Mouse (Mus musculus) kidney, adult 8-10 months (tissue): Measurements from ENCODE around the gene Psmb5.
A peak's percentile ranks its signal among the peaks of the same experiment; 100 is the strongest.

Experiments
- DNase-seq, 2 experiments: peaks; one replicate each; pipeline ENCODE4 v3.0.0; 2022

The Psmb5 gene

DNA sequence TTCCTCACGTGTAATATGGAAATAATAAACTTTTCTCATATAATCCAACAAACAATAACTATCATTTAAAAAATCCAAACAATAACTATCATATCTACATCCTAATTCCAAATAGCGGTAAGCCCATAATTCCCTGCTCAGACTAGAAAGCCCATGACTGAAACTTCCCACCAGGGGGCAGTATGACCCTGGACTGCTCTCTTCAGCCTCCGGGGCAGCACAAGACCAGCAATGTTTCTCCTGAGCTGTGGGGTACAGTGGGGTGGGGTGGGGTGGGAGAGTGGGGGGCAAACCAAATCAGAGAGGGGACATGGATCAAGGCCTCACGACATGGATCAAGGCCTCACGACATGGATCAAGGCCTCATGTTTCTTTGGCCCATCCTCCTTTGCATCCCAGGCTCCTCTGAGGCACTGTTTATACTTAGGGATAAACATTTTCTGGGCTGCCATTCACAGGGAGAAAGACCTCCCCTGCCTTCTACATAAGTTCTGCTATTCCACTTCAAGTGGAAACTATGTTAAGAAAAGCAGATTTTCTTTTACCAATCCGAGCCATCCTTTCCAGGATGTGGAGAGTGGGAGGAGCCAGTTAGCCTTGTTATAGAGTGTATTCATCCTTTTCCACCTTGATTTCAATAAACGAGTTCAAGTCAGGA is 34.0 kb downstream of the Psmb5 start:
- peak in 1 of 2 experiments; percentile 70 for DNase-seq

DNA sequence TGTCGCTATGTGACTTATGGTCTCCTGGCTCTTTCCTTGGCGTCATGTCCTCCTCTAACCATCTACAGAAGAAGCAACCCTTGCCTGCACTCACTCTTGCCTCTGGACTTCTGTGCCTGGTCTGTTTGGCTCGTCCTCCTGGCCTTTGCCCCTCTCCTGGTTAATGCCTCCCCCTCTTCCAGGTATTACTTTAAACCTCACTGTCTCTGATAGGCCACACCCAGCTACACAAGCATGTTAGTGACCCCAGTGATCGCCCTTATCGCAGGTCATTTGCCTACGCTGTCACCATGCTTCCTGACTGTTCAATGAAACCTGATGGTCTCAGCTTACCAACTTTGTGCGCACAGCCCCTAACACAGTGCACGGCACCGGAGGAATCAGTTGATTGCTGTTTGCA is 35.3 kb downstream of the Psmb5 start:
- DNase-seq: peak in 1 of 2 experiments; percentile 30

DNA sequence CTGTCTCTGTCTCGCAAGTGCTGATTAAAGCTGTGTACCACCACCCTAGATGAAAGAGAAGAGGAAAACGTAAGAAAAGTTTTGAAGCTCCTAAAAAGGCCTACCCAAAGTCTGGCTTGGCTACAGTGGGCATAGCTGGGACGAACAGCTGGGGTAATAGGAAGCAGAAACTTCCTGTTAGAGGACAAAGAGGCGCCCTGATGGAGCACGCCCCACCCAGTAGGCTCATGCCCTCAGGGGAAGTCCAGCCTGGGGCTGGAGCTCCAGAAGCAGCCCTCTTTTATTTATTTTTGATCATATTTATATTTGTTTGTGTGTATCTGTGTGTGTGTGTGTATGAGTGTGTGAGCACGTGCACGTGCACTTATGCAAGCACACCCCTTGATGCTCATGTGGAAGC is 38.2 kb downstream of the Psmb5 start:
- no peak for DNase-seq

DNA sequence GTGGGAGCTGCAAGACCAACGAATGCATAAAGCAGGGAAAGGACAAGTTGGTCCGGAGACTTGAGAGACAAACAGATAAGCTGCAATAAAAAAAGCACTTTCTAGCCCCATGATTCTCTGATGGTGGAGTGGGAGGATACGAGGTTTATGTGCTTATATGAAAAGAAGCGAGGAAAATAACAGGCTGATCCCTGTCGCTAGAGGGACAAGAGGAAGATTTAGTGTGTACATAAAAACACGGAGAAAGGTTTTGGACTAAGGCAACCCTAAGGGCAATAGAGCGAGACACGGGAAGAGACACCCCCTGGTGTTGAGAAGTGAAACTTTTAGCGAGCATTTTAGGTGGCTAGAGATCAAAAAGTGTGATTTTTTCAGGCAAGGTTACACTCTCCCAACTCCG is 39.8 kb downstream of the Psmb5 start:
- peak; percentile 48 to 50 for DNase-seq

DNA sequence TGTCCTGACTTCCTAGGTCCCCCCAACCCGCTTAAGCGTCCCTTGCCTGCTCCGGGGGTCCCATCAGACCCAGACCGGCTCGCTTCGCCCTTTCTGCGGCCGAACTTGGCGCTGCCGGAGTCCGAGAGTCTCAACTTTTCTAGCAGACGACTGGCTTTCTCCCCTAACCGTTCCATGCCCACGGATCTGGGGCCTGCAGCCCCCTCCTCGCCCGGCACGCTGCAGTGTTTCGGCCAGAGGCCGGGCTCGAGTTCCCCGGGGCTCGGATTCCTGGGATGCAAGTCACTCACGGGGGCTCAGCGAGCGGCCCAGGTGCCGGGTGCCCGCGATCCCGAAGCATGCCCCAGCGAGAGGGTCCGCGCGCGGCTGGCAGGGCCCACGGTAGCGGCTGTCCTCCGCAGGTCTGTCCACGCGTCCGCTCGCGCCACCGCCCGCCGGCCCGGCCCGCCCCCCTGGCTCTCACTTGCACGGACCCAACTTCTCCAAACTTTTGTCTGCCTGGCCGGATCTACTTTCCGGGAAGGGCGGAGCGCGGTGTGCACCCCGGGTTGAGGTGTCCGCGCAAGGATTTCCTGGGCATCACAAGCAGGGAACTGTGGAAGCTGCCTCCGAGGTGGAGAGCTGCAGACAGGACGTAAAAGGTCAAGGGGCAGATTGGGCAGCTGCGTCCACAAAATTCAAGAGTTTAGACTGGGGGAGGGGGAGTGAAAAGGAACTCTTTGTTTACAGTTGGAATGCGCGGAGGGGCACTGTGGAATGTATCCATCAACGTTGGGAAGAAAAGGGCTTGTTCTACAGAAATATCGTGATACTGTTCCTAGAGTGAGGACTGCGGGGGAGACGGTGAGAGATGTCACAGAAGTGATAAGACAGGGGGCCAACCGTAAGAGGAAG is 40.5 kb downstream of the Psmb5 start, which contains the start of gene Ajuba:
Gene Ajuba (minus strand): TSS at position 470 of the 894 bp plus-strand sequence.
- DNase-seq: peak; percentile 91 to 92

DNA sequence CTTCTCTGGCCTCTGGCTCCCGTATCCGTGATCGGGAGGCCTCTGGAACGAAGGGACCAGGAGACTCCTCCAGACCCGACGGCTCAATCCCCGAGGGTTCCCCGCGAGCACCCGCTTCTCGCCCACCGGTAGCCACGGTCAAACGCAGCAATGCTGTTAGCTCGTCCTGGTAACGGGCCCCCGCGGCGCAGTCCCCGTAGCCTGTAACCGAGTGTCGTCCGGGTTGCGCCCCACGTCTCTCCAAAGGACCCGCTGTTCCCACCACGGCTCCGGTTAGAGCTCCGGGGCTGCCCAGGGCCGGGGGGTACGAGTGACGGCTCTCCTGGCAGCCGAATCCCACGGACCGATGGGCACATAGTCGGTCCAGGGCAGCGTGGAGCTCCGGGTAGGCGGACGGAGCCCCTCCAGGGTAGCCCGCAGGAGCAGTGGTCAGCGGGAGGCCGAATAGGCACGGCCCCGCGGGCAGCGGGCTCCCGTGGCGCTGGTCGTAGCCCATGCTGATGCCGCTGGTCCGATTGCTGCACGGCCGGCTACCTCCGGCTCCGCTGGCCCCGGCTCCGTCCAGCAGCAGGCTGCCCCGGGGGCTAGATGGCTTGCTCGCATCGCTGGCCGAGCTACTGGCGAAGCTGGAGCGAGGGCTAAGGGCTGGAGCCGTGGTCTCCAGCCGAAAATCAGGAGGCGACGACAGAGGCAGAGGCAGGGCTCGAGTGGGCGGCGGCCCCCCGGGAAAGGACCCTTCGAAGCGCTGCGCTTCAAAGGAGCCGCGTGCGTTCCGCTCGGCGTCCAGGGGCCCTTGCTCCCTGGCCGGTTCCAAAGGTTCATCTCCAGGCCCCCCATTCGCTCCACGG is 41.4 kb downstream of the Psmb5 start:
- DNase-seq: peak; percentile 33 to 44

DNA sequence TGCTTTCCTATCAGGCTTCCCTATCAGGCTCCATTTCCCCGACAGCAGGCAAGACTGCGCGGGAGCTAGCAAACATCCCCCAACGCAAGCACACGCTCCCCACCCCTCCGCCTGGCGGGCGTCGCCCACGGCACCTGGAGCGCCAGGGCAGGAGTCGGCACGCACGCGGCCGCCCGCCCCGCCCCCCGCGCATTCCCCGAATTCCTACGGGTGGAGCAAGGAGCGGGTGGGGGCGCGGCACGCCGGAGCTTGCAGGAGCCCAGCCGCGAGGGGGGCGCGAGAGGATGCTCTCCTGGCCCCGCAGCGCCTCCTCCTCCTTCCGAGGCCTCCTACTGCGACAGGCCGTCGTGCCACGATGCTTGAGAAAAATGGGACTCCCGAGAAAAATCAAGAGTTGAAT is 42.2 kb downstream of the Psmb5 start:
- DNase-seq: peak; percentile 83 to 87

DNA sequence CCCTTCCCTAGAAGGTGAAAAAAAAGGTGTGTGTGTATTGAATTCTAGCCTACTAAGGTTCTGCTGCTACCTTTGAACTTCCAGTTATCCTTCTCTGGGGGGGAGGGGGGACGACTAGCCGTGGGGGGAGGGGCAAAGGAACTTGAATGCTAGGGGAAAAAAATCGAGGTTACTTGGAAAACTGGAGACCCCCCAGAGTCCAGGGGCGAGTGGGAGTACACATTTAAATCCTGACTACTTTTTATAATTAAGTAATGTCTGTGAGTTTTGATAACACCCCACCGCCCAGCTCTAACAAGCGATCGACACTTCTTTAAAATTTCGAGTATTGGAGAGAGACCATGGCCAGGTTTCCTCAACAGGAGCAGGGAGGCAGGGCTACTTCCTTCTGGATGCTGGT is 42.8 kb downstream of the Psmb5 start:
- DNase-seq: peak in 1 of 2 experiments; percentile 28

DNA sequence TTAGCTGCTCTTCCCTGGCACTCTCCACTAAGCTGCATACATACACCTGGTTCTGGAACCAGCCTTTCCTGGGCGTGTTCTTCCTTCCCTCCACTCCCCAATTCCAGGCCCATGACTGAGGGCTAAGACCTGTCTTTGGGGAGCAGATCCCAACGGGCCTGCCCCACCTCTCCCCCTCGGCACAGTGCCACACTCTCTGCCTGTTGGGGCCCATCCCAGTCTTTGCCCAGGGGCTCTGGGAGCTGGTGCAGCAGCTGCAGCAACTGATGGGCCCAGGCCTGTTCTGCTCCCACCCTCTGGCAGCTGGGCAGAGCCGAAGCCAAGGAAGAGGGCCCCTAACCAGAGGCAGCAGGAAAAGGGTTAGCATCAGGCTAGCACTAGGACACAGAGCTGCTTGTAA is 43.6 kb downstream of the Psmb5 start:
- DNase-seq: no peak

DNA sequence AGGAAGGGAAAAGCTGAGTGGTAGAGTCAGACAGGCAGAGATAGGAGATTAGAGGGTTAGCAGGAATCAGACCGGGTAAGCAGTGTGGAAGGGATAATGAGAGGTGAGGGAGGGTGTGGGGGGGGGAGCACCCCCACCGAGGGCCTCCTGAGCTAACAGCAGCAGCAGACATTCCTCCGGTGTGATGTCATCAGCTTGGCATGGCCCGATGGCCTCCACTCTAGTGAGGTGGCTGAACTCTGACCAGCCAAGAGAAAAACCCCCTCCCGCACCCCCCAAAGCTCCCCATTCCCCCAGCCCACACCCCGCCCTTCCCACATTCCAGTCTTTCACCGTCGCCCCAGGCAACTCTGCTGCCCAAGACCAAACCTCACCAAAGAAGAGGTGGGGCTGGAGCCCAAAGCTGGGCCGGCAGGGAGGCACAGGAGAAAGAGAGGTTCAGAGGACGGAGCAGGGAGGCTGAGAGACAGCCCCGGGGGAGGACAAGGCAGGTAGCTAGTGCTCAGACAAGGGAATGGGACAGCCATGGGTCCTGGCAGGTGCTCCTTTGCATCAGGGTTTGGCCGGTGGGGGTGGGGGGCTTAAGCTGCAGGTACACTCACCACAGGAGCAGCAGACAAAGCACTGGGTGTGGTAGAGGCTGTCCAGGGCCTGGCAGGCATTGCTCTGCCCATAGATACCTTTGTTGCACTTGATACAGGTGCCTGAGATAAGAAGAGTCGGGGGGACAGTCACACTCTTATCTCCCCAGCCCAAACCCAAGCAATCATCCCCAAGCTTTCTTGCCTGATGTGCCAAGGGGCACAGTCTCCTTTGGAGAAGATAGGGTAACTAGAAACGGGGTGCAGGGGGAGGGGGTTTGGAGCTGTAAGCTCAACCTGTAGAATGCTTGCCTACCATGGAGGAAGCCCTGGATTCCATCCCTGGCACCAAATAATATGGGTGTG is 44.8 kb downstream of the Psmb5 start:
- peak; percentile 80 to 85 for DNase-seq

DNA sequence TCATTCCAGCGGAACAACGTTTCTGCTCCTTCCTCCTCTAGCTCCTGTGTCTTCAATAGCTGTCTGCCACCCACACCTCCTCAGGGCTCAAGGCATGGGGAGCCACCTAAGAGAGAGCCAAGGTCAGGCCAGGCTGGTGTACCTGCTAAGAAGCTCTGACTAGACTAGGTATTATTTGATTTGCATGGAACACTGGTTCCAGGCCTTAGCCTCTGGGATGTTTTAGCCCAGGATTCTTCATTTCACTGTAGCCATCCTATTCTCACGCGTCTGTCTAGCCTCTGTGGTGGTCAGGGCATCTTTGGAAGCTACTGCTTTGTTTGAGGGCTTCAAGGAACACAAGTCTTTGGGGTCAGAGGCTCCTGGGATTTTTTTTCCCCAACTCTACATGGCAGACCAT is 45.7 kb downstream of the Psmb5 start:
- DNase-seq: no peak

DNA sequence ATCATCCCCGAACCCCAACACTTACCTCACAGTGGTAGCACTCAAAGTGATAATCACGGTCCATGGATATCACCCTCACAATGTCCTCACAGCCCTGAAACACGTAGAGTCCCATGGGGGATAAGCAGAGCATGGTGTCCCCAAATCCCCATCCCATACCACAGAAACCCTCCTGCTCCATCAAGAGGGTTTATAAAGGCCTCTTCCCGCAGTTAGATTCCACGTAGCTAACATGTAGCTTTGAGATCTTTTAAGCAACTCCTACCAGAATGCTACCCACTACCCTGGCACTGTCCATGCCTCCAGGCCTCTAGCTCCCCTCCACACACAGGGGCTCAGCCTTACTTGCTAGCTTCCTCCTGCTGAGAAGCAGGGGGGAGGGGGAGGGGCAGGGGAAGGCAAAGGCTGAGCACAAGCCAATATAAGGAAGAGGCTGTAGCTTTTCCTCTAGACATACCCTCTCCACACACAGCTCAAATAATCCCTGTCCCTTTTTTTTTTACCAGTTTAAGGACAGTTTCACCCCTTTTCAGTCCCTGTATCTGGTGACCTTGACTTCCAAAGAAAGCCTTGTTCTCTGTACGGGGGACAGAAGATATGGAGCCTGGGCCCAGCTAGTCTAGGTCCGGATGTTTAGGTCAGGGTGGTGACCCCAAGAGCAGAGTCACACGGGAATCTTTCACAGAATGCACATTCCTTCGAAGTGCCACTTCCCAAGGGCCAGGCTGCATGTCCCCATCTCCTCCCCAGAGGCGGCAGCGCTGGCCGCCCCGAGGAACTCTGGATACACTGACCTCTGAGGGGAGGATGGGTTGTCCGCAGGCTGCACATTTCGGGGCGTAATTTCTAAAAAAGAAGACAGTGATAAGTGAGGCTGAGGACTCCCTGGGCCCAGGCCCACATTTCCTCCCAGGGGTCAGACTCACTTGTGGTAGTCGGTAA is 48.1 kb downstream of the Psmb5 start:
- no peak for DNase-seq

DNA sequence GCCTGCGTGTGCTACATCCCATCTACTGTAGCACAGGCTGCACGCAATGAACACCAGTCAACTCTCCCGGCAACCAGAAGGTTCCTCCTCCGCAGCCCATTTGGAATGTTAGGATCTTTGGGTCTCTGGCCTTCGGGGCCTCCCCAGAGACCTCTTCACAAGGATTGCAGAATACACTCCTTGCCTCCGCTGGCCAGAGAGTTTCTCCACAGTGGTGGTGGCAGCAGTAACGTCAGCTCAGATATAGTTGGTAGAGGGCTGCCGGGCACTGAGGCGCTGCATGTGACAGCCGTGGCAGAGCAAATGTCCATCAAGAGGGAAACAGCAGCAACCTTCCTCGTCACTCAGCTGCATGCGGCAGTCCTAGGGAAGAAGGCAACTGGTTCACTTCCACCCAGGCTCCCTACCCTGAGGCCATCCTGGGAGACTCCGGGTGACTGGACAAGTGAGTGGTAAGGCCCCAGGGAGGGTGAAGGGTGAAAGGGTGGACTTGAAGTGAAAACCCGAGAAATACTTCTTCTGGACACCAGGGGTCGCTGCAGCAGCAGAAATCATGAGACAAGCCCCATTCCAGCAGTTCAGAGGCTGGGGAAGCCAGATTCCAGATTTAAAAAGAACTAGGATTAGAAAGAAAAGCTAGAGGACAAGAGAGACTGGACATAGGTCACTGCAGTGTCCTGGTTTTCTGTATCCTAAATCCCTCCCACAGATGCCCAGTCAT is 49.0 kb downstream of the Psmb5 start:
- DNase-seq: peak; percentile 67 to 83
